Mouse (Mus musculus): ENCODE results near the gene Epb41l5. TPM values are rescaled to one million over a fixed set of nuclear protein-coding genes. Genes with fewer than 3 reads are reported as not detected.

Gene Epb41l5
- polyA plus RNA-seq, 1 experiment from 2014 or later = 20.3 TPM

- Histone ChIP-seq H3K27me3 (no peaks in the 10 kb centered on the region), H3K4me2 (replicated peaks) (no peak overlapping the region), H3K36me3 (peaks cover 2% of the 10 kb centered on the region; the same call in 1 of the 2 replicates), H3K27ac (replicated peaks) (no peak overlapping the region), H3K9me3 (no peaks in the 10 kb centered on the region), H3K4me1 (no peaks in the 10 kb centered on the region), H3K4me3 (no peak overlapping the region), H3K9ac (replicated peaks) (no peak overlapping the region)
- 92% methylated on average over 2 of the region's 2 CpGs for WGBS
- ATAC-seq (replicated peaks) = no peak
Measured at GRCm38 (mm10) chr1:119584974-119585373, 63.8 kb downstream of the Epb41l5 start.

GRCm38 (mm10) chr1:119570134-119570533 is 78.7 kb downstream of the Epb41l5 start:
- no peaks in the 10 kb centered on the region for H3K27me3 ChIP-seq
- 89% methylated on average over 1 of the region's 1 CpGs for WGBS
- no peaks in the 10 kb centered on the region for H3K9me3 ChIP-seq
- no peak overlapping the region for H3K4me2 ChIP-seq (replicated peaks)
- ATAC-seq (replicated peaks) = no peak
- H3K36me3 ChIP-seq = peaks cover 8% of the 10 kb centered on the region; the same call in 1 of the 2 replicates
- H3K4me3 ChIP-seq = no peak overlapping the region
- H3K27ac ChIP-seq (replicated peaks) = no peak overlapping the region
- H3K4me1 ChIP-seq = no peaks in the 10 kb centered on the region
- H3K9ac ChIP-seq (replicated peaks) = no peak overlapping the region

GRCm38 (mm10) chr1:119565531-119565930 is 83.3 kb downstream of the Epb41l5 start:
- Histone ChIP-seq H3K4me3 (no peak overlapping the region), H3K27ac (replicated peaks) (no peak overlapping the region), H3K9me3 (0 out of 2 replicates have a peak, but pooled peaks cover 4% of the 10 kb centered on the region), H3K9ac (replicated peaks) (no peak overlapping the region), H3K36me3 (peaks cover 11% of the 10 kb centered on the region; the same call in 1 of the 2 replicates), H3K4me1 (no peaks in the 10 kb centered on the region), H3K27me3 (no peaks in the 10 kb centered on the region), H3K4me2 (replicated peaks) (no peak overlapping the region)
- no peak for ATAC-seq (replicated peaks)
- 92% methylated on average over 4 of the region's 4 CpGs for WGBS

GRCm38 (mm10) chr1:119557641-119558395 is 91.0 kb downstream of the Epb41l5 start:
- Histone ChIP-seq H3K27ac (replicated peaks) (no peak overlapping the region), H3K9ac (replicated peaks) (no peak overlapping the region), H3K9me3 (0 out of 2 replicates have a peak, but pooled peaks cover 4% of the 10 kb centered on the region), H3K27me3 (no peaks in the 10 kb centered on the region), H3K4me3 (no peak overlapping the region), H3K4me1 (no peaks in the 10 kb centered on the region), H3K36me3 (peaks cover 8% of the 10 kb centered on the region; the same call in 1 of the 2 replicates), H3K4me2 (replicated peaks) (no peak overlapping the region)
- 86% methylated on average over 4 of the region's 4 CpGs for WGBS
- no peak for ATAC-seq (replicated peaks)

GRCm38 (mm10) chr1:119555651-119556050 is 93.1 kb downstream of the Epb41l5 start:
- no peaks in the 10 kb centered on the region for H3K27me3 ChIP-seq
- H3K4me3 ChIP-seq = no peak overlapping the region
- H3K27ac ChIP-seq (replicated peaks) = no peak overlapping the region
- H3K9ac ChIP-seq (replicated peaks) = no peak overlapping the region
- WGBS = 81% methylated on average over 5 of the region's 5 CpGs
- H3K4me2 ChIP-seq (replicated peaks) = no peak overlapping the region
- no peaks in the 10 kb centered on the region for H3K4me1 ChIP-seq
- H3K9me3 ChIP-seq = no peaks in the 10 kb centered on the region
- ATAC-seq (replicated peaks) = no peak
- H3K36me3 ChIP-seq = peaks cover 3% of the 10 kb centered on the region; the same call in 1 of the 2 replicates

- WGBS = 98% methylated on average over 1 of the region's 1 CpGs
- H3K36me3 ChIP-seq = no peaks in the 10 kb centered on the region
- no peak overlapping the region for H3K4me3 ChIP-seq
- ATAC-seq (replicated peaks) = no peak
- H3K4me1 ChIP-seq = no peaks in the 10 kb centered on the region
- H3K9me3 ChIP-seq = no peaks in the 10 kb centered on the region
- no peak overlapping the region for H3K9ac ChIP-seq (replicated peaks)
- no peaks in the 10 kb centered on the region for H3K27me3 ChIP-seq
- no peak overlapping the region for H3K4me2 ChIP-seq (replicated peaks)
- no peak overlapping the region for H3K27ac ChIP-seq (replicated peaks)
Measured at GRCm38 (mm10) chr1:119551651-119552050, 97.1 kb downstream of the Epb41l5 start.

GRCm38 (mm10) chr1:119550064-119550463 is 98.7 kb downstream of the Epb41l5 start:
- Histone ChIP-seq H3K4me1 (no peaks in the 10 kb centered on the region), H3K4me3 (no peak overlapping the region), H3K36me3 (no peaks in the 10 kb centered on the region), H3K9ac (replicated peaks) (no peak overlapping the region), H3K4me2 (replicated peaks) (no peak overlapping the region), H3K27me3 (no peaks in the 10 kb centered on the region), H3K9me3 (no peaks in the 10 kb centered on the region), H3K27ac (replicated peaks) (no peak overlapping the region)
- no peak for ATAC-seq (replicated peaks)
- WGBS = 98% methylated on average over 2 of the region's 2 CpGs

GRCm38 (mm10) chr1:119549327-119549689 is 99.5 kb downstream of the Epb41l5 start:
- H3K9ac ChIP-seq (replicated peaks) = no peak overlapping the region
- H3K27me3 ChIP-seq = no peaks in the 10 kb centered on the region
- no peaks in the 10 kb centered on the region for H3K36me3 ChIP-seq
- no peak overlapping the region for H3K4me3 ChIP-seq
- WGBS = 96% methylated on average over 7 of the region's 7 CpGs
- ATAC-seq (replicated peaks) = no peak
- no peaks in the 10 kb centered on the region for H3K9me3 ChIP-seq
- H3K4me1 ChIP-seq = no peaks in the 10 kb centered on the region
- H3K27ac ChIP-seq (replicated peaks) = no peak overlapping the region
- H3K4me2 ChIP-seq (replicated peaks) = no peak overlapping the region

GRCm38 (mm10) chr1:119548668-119549326 is 100.0 kb downstream of the Epb41l5 start:
- Histone ChIP-seq H3K36me3 (no peaks in the 10 kb centered on the region), H3K27ac (replicated peaks) (no peak overlapping the region), H3K27me3 (no peaks in the 10 kb centered on the region), H3K9me3 (no peaks in the 10 kb centered on the region), H3K4me3 (no peak overlapping the region), H3K4me2 (replicated peaks) (no peak overlapping the region), H3K4me1 (no peaks in the 10 kb centered on the region), H3K9ac (replicated peaks) (no peak overlapping the region)
- peak; percentile 46 for ATAC-seq (replicated peaks)
- WGBS = 68% methylated on average over 7 of the region's 7 CpGs

- Histone ChIP-seq H3K9ac (replicated peaks) (no peak overlapping the region), H3K4me2 (replicated peaks) (no peak overlapping the region), H3K9me3 (no peaks in the 10 kb centered on the region), H3K4me1 (no peaks in the 10 kb centered on the region), H3K36me3 (no peaks in the 10 kb centered on the region), H3K4me3 (no peak overlapping the region), H3K27ac (replicated peaks) (no peak overlapping the region), H3K27me3 (no peaks in the 10 kb centered on the region)
- 87% methylated on average over 3 of the region's 3 CpGs for WGBS
- no peak for ATAC-seq (replicated peaks)
Measured at GRCm38 (mm10) chr1:119546490-119546889, 102.3 kb downstream of the Epb41l5 start.

- 94% methylated on average over 4 of the region's 4 CpGs for WGBS
- Histone ChIP-seq H3K4me3 (no peak overlapping the region), H3K27ac (replicated peaks) (no peak overlapping the region), H3K4me1 (no peaks in the 10 kb centered on the region), H3K36me3 (no peaks in the 10 kb centered on the region), H3K27me3 (no peaks in the 10 kb centered on the region), H3K9ac (replicated peaks) (no peak overlapping the region), H3K9me3 (no peaks in the 10 kb centered on the region), H3K4me2 (replicated peaks) (no peak overlapping the region)
- ATAC-seq (replicated peaks) = no peak
Measured at GRCm38 (mm10) chr1:119545671-119546070, 103.1 kb downstream of the Epb41l5 start.

GRCm38 (mm10) chr1:119545164-119545563 is 103.6 kb downstream of the Epb41l5 start:
- no peak for ATAC-seq (replicated peaks)
- H3K9ac ChIP-seq (replicated peaks) = no peak overlapping the region
- H3K4me1 ChIP-seq = no peaks in the 10 kb centered on the region
- H3K27me3 ChIP-seq = no peaks in the 10 kb centered on the region
- no peaks in the 10 kb centered on the region for H3K9me3 ChIP-seq
- WGBS = 95% methylated on average over 2 of the region's 2 CpGs
- H3K4me3 ChIP-seq = no peak overlapping the region
- H3K36me3 ChIP-seq = no peaks in the 10 kb centered on the region
- no peak overlapping the region for H3K4me2 ChIP-seq (replicated peaks)
- H3K27ac ChIP-seq (replicated peaks) = no peak overlapping the region
